Comparison of ENCODE assay signal across 15 mouse cellular contexts in the genomic region with DNA sequence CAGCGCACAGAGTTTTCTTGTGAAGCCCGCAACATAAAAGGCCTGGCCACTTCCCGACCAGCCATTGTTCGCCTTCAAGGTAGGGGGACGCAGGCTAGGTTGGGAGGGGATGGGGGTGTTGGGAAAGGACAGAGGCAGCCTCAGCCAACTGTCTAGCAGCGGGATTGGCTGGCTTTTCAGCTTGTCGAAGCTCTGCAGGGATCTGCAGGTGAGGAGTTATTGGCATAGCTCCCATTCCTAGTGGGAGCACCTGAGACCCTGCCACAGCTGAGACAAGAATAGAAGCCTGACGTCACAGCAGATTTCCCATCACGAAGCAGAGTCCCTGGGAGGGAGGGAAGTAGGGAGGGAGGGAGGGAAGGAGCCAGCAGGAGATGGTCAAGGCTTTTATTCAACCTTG. TPM values are rescaled to one million over a fixed set of nuclear protein-coding genes. Genes with fewer than 3 reads are reported as not detected.
DNase-seq lines count a peak whose midpoint lies in the region; ATAC-seq lines count a peak whose summit lies in the region.
"Had no signal": no experiment of that assay in that cellular context is flagged by ENCODE, and none has a peak within 500 bp of the region (broad histone marks: within the 10 kb centered on the region; RNA-seq: fewer than 3 reads in every experiment).

No protein-coding gene starts in this region.

- H3K4me1 ChIP-seq in neural tube, embryonic 13.5 days (replicated peaks): peaks cover 60% of the 10 kb centered on the region
- H3K4me1 ChIP-seq in neural tube, embryonic 15.5 days: peaks cover 45% of the 10 kb centered on the region
- peaks cover 88% of the 10 kb centered on the region for H3K4me1 ChIP-seq in hindbrain, embryonic 10.5 days (replicated peaks)
- H3K4me1 ChIP-seq in midbrain, embryonic 14.5 days (ENCODE audit: control insufficient read depth, insufficient read depth, low read length): peaks cover 48% of the 10 kb centered on the region

- peak; percentile 55 to 63 for DNase-seq in cerebellum, adult 18-20 months
- no peak for DNase-seq in cerebellum, postnatal 4 days (ENCODE audit: low spot score in 2 of 2)
- DNase-seq in hindbrain, embryonic 10.5 days (ENCODE audit: low spot score): no peak
- peak; percentile 60 for DNase-seq in midbrain, embryonic 14.5 days
- DNase-seq in adrenal gland, adult 18-20 months (ENCODE audit: low spot score in 2 of 2): no peak
- DNase-seq in kidney, postnatal 36 days: no peak
- DNase-seq: gastrocnemius, adult 2 months; lung, embryonic 14.5 days had no signal

- H3K36me3 ChIP-seq in neural tube, embryonic 13.5 days: peaks cover 7% of the 10 kb centered on the region
- H3K36me3 ChIP-seq in neural tube, embryonic 15.5 days: peaks cover 18% of the 10 kb centered on the region; the same call in 1 of the 2 replicates
- peaks cover 54% of the 10 kb centered on the region for H3K36me3 ChIP-seq in hindbrain, embryonic 10.5 days
- H3K36me3 ChIP-seq in midbrain, embryonic 14.5 days (ENCODE audit: control insufficient read depth, insufficient read depth, low read length): peaks cover 28% of the 10 kb centered on the region
- H3K36me3 ChIP-seq: G1E had no signal

- peaks cover 11% of the 10 kb centered on the region for H3K27me3 ChIP-seq in neural tube, embryonic 13.5 days
- peaks cover 8% of the 10 kb centered on the region for H3K27me3 ChIP-seq in neural tube, embryonic 15.5 days (replicated peaks)
- peaks cover 41% of the 10 kb centered on the region for H3K27me3 ChIP-seq in hindbrain, embryonic 10.5 days (ENCODE audit: insufficient read depth, poor library complexity, severe bottlenecking)
- no peaks in the 10 kb centered on the region for H3K27me3 ChIP-seq in midbrain, embryonic 14.5 days (ENCODE audit: control insufficient read depth, insufficient read depth, low read length)

- H3K27ac ChIP-seq in neural tube, embryonic 13.5 days (replicated peaks): peak overlapping the region; percentile 69; the same call in 1 of the 2 replicates
- no peak overlapping the region for H3K27ac ChIP-seq in neural tube, embryonic 15.5 days (replicated peaks)
- H3K27ac ChIP-seq in hindbrain, embryonic 10.5 days: peak overlapping the region; percentile 81
- H3K27ac ChIP-seq in midbrain, embryonic 14.5 days (replicated peaks; ENCODE audit: low read depth, low read length): peak overlapping the region; percentile 17; the same call in 1 of the 2 replicates
- H3K27ac ChIP-seq: gastrocnemius, adult 2 months; heart, embryonic 13.5 days had no signal

- peak; percentile 16; the same call in 1 of the 2 replicates for ATAC-seq in neural tube, embryonic 13.5 days (ENCODE audit: low read depth)
- no peak for ATAC-seq in neural tube, embryonic 15.5 days (ENCODE audit: low FRiP score)
- no peak for ATAC-seq in midbrain, embryonic 14.5 days (ENCODE audit: low FRiP score, low TSS enrichment)

- no peak overlapping the region for H3K4me2 ChIP-seq in neural tube, embryonic 13.5 days
- no peak overlapping the region for H3K4me2 ChIP-seq in neural tube, embryonic 15.5 days
- no peak overlapping the region for H3K4me2 ChIP-seq in midbrain, embryonic 14.5 days (ENCODE audit: low read length)
- H3K4me2 ChIP-seq: heart, embryonic 13.5 days; kidney, embryonic 15.5 days; lung, embryonic 14.5 days had no signal

- H3K9me3 ChIP-seq in neural tube, embryonic 13.5 days: no peaks in the 10 kb centered on the region
- H3K9me3 ChIP-seq in neural tube, embryonic 15.5 days (replicated peaks): no peaks in the 10 kb centered on the region
- H3K9me3 ChIP-seq in hindbrain, embryonic 10.5 days: no peaks in the 10 kb centered on the region
- no peaks in the 10 kb centered on the region for H3K9me3 ChIP-seq in midbrain, embryonic 14.5 days (ENCODE audit: control insufficient read depth, low read length)
- H3K9me3 ChIP-seq: G1E; heart, embryonic 13.5 days; kidney, embryonic 15.5 days had no signal

- 27% methylated on average over 9 of the region's 9 CpGs for WGBS in neural tube, embryonic 13.5 days
- 17% methylated on average over 9 of the region's 9 CpGs for WGBS in neural tube, embryonic 15.5 days
- whole genome bisulfite sequencing in hindbrain, embryonic 10.5 days: 26% methylated on average over 9 of the region's 9 CpGs
- 16% methylated on average over 9 of the region's 9 CpGs for WGBS in midbrain, embryonic 14.5 days

- H3K9ac ChIP-seq in neural tube, embryonic 13.5 days: no peak overlapping the region
- no peak overlapping the region for H3K9ac ChIP-seq in neural tube, embryonic 15.5 days (replicated peaks)
- no peak overlapping the region for H3K9ac ChIP-seq in midbrain, embryonic 14.5 days (replicated peaks; ENCODE audit: low read length)
- H3K9ac ChIP-seq: heart, embryonic 13.5 days; kidney, embryonic 15.5 days; lung, embryonic 14.5 days had no signal

- no peak overlapping the region for H3K4me3 ChIP-seq in neural tube, embryonic 13.5 days
- no peak overlapping the region for H3K4me3 ChIP-seq in neural tube, embryonic 15.5 days (replicated peaks)
- no peak overlapping the region for H3K4me3 ChIP-seq in hindbrain, embryonic 10.5 days
- H3K4me3 ChIP-seq in midbrain, embryonic 14.5 days (replicated peaks; ENCODE audit: low read depth, low read length): no peak overlapping the region
- H3K4me3 ChIP-seq: erythroblast, embryonic 14.5 days; gastrocnemius, adult 2 months; heart, embryonic 13.5 days; kidney, embryonic 15.5 days had no signal

RNA-seq across cellular contexts. Expression of gene Tyro3, which starts 7.2 kb away (rescaled TPM):
- 16.2 and 19.2 TPM in 2 replicates for polyA plus RNA-seq in neural tube, embryonic 13.5 days (2015; fragmentation: Nextera tagmentation; extraction: Ambion mirVana)
- polyA plus RNA-seq in neural tube, embryonic 15.5 days (2015; fragmentation: Nextera tagmentation; extraction: Ambion mirVana): 19.2 and 20.7 TPM in 2 replicates
- polyA plus RNA-seq in hindbrain, embryonic 10.5 days (2016; fragmentation: Nextera tagmentation; extraction: Ambion mirVana): 21.5 and 23.5 TPM in 2 replicates
- polyA plus RNA-seq in midbrain, embryonic 14.5 days (2014; fragmentation: Nextera tagmentation; extraction: Ambion mirVana): 20.0 and 20.2 TPM in 2 replicates
- 1 to 10 TPM; 2.5 to 3.5 TPM for total RNA-seq in adrenal gland, adult 18-20 months (2021)
- polyA plus RNA-seq: erythroblast, embryonic 14.5 days had no signal

RNA-seq across cellular contexts. Expression of gene Rpap1, which starts 17.4 kb away (rescaled TPM):
- polyA plus RNA-seq in neural tube, embryonic 13.5 days (2015; fragmentation: Nextera tagmentation; extraction: Ambion mirVana): 18.6 and 21.0 TPM in 2 replicates
- polyA plus RNA-seq in neural tube, embryonic 15.5 days (2015; fragmentation: Nextera tagmentation; extraction: Ambion mirVana): 16.2 and 19.7 TPM in 2 replicates
- 40.2 and 41.6 TPM in 2 replicates for polyA plus RNA-seq in hindbrain, embryonic 10.5 days (2016; fragmentation: Nextera tagmentation; extraction: Ambion mirVana)
- 12.5 and 21.3 TPM in 2 replicates for polyA plus RNA-seq in midbrain, embryonic 14.5 days (2014; fragmentation: Nextera tagmentation; extraction: Ambion mirVana)
- total RNA-seq in adrenal gland, adult 18-20 months (2021): 10 to 100 TPM; 12.5 to 14.4 TPM

RNA-seq across cellular contexts. Expression of gene Ltk, which starts 44.5 kb away (rescaled TPM):
- polyA plus RNA-seq in neural tube, embryonic 13.5 days (2015; fragmentation: Nextera tagmentation; extraction: Ambion mirVana): 0.43 and 0.50 TPM in 2 replicates
- 1.9 and 2.5 TPM in 2 replicates for polyA plus RNA-seq in neural tube, embryonic 15.5 days (2015; fragmentation: Nextera tagmentation; extraction: Ambion mirVana)
- not detected in 2 replicates for polyA plus RNA-seq in hindbrain, embryonic 10.5 days (2016; fragmentation: Nextera tagmentation; extraction: Ambion mirVana)
- 1.5 and 3.0 TPM in 2 replicates for polyA plus RNA-seq in midbrain, embryonic 14.5 days (2014; fragmentation: Nextera tagmentation; extraction: Ambion mirVana)
- total RNA-seq in adrenal gland, adult 18-20 months (2021): 1 to 10 TPM in 1 of 2 experiments, under 1 TPM in 1; 0.99 to 1.1 TPM
- total RNA-seq: gastrocnemius, adult 2 months; megakaryocyte, adult 5-6 weeks had no signal
- polyA plus RNA-seq: erythroblast, embryonic 14.5 days; G1E had no signal

Comparison
In these comparisons a context has a peak if more than half of its experiments do, and no peak if none do; other contexts are left out.
1. DNase-seq: peak in cerebellum, adult 18-20 months (2 of 2) and midbrain, embryonic 14.5 days (single experiment); none in cerebellum, postnatal 4 days (0 of 2), hindbrain, embryonic 10.5 days (single experiment), adrenal gland, adult 18-20 months (0 of 2) and kidney, postnatal 36 days (0 of 2).